Mouse (Mus musculus): ENCODE data around the gene Sqstm1. TPM values are rescaled to one million over a fixed set of nuclear protein-coding genes. Genes with fewer than 3 reads are reported as not detected.

The Sqstm1 gene
- 422 TPM in 2 replicates for polyA plus RNA-seq (2015; fragmentation: Nextera tagmentation; extraction: Ambion mirVana)

DNA sequence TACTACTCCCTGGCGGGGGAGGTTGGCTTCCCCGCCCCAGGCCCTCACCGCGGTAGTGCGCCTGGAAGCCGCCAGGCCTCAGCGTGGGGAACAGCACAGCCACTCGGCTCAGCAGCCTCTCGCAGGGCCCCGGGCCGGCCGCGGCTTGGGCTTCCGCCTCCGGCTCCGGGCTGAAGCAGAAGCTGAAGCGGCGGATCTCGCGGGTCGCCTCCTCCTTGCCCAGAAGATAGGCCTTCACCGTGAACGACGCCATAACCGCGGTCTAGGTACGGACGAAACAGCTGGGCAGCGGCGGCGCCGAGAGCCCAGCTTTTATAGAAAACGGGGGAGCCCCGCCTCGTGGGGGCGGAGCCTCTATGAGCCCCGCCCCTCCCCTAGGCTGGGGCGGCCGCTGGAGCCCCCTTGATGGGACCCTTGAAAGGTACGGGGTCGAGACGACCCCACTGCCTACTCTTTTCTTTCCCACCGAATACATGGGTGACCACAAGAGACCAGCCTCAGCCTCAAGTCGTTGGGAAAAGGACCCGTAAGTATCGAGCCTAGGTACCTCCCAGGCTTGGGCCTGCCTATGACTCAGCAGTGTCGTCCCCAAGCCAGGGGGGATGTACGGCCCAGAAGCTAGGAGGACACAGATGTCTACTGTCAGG is at the start of gene Sqstm1, which contains the start of gene Mgat4b:
TSS of gene Sqstm1 (minus strand) at position 323 of the 647 bp plus-strand sequence.
TSS of gene Mgat4b (plus strand) at position 386 of the 647 bp plus-strand sequence.
- peak; percentile 83 for ATAC-seq (ENCODE audit: low FRiP score, low read depth)
- Histone ChIP-seq H3K27me3 (no peaks in the 10 kb centered on the region), H3K4me3 (peak within 1 kb of the TSS; percentile 97), H3K4me1 (replicated peaks) (peaks cover 39% of the 10 kb centered on the region), H3K4me2 (peak within 1 kb of the TSS; percentile 58), H3K36me3 (peaks cover 21% of the 10 kb centered on the region), H3K27ac (replicated peaks) (peak within 1 kb of the TSS; percentile 97), H3K9me3 (no peaks in the 10 kb centered on the region), H3K9ac (peak within 1 kb of the TSS; percentile 98)
- WGBS = 1% methylated on average over 48 of the region's 48 CpGs

DNA sequence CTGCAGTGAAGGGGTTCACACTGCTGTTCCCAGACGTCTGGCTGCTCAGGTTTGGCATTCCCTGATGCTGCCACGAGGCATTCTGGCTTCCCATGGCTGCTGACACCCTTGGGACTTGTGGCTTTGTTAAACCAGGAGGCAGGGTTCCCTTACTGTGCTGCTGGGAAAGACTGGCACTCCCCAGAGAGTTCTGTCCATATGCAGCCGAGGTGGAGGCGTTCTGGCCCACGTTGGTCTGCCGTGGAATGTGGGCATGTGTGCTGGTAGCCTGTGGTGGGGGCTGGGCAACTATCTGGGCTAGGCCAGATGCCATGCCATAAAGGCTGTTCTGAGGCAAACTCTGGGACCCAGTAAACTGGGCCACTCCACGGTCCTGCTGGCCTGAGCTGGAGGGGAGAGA is 47.7 kb upstream of the Sqstm1 start:
- no peak overlapping the region for H3K9ac ChIP-seq
- no peak overlapping the region for H3K27ac ChIP-seq (replicated peaks)
- no peaks in the 10 kb centered on the region for H3K9me3 ChIP-seq
- no peak for ATAC-seq (ENCODE audit: low FRiP score, low read depth)
- H3K4me3 ChIP-seq = no peak overlapping the region
- 69% methylated on average over 7 of the region's 7 CpGs for WGBS
- no peaks in the 10 kb centered on the region for H3K4me1 ChIP-seq (replicated peaks)
- no peaks in the 10 kb centered on the region for H3K27me3 ChIP-seq
- peaks cover 50% of the 10 kb centered on the region for H3K36me3 ChIP-seq
- H3K4me2 ChIP-seq = no peak overlapping the region

DNA sequence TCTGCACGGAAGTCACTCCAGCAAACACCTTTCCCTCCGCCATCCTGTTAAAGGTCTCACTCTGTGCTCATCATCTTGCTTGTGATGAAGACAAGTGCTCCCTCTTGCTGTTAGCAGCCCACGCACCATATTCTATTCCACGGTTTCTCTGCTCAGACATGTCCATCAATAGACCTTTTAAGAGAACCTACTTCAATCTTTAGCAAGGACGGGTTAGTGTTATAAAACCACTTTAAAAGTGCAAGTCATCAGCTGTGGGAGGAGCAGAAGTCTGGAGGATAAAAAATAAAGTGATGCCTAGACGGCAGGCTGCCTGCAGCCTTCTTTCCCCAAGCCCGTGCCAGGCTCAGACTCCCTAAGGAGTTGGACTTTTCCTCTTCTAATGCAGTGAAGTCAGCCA is 46.0 kb upstream of the Sqstm1 start:
- Histone ChIP-seq H3K27ac (replicated peaks) (no peak overlapping the region), H3K9me3 (no peaks in the 10 kb centered on the region), H3K36me3 (peaks cover 34% of the 10 kb centered on the region), H3K27me3 (no peaks in the 10 kb centered on the region), H3K4me1 (replicated peaks) (no peaks in the 10 kb centered on the region), H3K4me3 (no peak overlapping the region), H3K4me2 (no peak overlapping the region), H3K9ac (no peak overlapping the region)
- ATAC-seq (ENCODE audit: low FRiP score, low read depth) = no peak
- 88% methylated on average over 7 of the region's 7 CpGs for WGBS

DNA sequence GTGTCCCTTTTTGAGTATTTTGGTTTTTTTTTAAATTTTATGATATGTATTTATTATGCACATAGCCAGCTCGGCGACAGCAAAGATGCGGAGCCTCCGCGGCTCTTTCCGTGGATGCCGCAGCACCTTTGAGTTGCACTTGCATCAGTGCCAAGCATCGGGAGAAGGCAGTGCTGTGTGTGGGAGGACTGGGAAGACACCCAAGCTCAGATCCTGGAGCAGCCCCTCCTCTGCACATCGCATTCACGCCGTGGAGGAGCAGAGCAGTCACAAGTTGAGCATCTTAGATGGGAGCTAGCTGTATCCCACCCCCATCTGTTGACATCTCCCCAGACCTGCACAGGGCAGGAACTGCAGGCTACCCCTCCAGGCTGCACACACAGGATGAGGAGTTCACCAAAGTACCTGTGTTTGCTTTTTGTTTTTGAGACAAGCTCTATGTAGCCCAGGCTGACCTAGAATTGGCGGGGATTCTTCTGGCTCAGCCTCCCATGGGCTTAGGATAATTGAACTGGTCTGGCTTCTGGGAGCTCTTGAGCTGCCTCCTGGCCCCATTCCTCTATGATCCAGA is 43.5 kb upstream of the Sqstm1 start:
- H3K9ac ChIP-seq = no peak overlapping the region
- H3K27me3 ChIP-seq = no peaks in the 10 kb centered on the region
- H3K4me3 ChIP-seq = no peak overlapping the region
- no peaks in the 10 kb centered on the region for H3K4me1 ChIP-seq (replicated peaks)
- 76% methylated on average over 12 of the region's 12 CpGs for WGBS
- H3K4me2 ChIP-seq = no peak overlapping the region
- H3K36me3 ChIP-seq = peaks cover 14% of the 10 kb centered on the region
- no peak overlapping the region for H3K27ac ChIP-seq (replicated peaks)
- ATAC-seq (ENCODE audit: low FRiP score, low read depth) = no peak
- H3K9me3 ChIP-seq = no peaks in the 10 kb centered on the region

DNA sequence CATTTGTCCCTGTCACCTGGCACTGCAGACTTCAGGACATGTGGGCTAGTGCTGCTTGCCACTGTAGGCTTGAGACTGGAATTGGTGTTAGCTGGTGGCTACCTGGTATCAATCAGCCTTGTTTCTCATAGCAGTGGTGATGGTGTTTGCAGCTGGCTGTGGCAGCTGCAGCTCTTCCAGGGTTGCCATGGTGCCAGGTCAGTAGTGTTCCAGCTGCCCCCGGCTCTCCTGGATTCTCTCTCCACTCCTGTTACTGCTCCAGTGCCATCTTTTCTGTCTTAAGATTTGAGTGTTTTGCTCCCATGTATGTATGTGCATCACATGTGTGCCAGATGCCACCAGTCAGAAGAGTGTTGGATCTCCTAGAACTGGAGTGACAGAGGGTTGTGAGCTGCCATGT is 42.8 kb upstream of the Sqstm1 start:
- no peaks in the 10 kb centered on the region for H3K27me3 ChIP-seq
- H3K36me3 ChIP-seq = peaks cover 14% of the 10 kb centered on the region
- no peak overlapping the region for H3K4me3 ChIP-seq
- H3K4me1 ChIP-seq (replicated peaks) = no peaks in the 10 kb centered on the region
- no peaks in the 10 kb centered on the region for H3K9me3 ChIP-seq
- ATAC-seq (ENCODE audit: low FRiP score, low read depth) = no peak
- H3K9ac ChIP-seq = no peak overlapping the region
- H3K27ac ChIP-seq (replicated peaks) = no peak overlapping the region
- 67% methylated on average over 1 of the region's 1 CpGs for WGBS
- no peak overlapping the region for H3K4me2 ChIP-seq

DNA sequence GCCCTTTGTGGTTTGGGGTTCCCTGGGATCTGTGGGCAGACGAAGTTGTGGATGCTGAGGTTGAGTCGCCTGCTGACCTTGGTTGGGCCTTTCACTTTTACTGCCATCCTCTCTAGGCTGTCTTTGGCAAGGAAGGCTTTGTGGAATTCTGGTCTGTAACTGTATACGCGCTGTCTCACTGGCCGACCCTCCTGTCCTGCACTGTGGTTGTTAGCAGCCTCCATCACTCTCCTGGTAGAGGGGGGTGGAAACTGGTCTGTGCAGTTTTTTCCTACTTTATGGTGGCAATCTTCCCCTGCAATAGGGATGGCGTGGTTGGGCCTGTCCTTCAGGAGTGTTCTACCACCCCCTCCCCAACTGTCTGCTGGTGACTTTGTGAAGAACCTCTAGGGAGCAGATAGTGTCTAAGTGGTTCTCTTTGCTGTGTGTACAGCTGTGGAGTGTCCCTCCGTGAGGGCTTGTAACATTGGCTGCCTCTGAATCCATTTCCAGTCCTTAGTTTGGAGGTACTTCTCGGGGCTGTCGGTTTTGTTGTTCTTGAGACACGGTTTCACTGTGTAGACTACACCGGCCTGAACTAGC is 42.1 kb upstream of the Sqstm1 start:
- Histone ChIP-seq H3K9me3 (no peaks in the 10 kb centered on the region), H3K36me3 (peaks cover 11% of the 10 kb centered on the region), H3K4me3 (no peak overlapping the region), H3K9ac (no peak overlapping the region), H3K4me1 (replicated peaks) (no peaks in the 10 kb centered on the region), H3K27me3 (no peaks in the 10 kb centered on the region), H3K4me2 (no peak overlapping the region), H3K27ac (replicated peaks) (no peak overlapping the region)
- 78% methylated on average over 11 of the region's 11 CpGs for WGBS
- no peak for ATAC-seq (ENCODE audit: low FRiP score, low read depth)

DNA sequence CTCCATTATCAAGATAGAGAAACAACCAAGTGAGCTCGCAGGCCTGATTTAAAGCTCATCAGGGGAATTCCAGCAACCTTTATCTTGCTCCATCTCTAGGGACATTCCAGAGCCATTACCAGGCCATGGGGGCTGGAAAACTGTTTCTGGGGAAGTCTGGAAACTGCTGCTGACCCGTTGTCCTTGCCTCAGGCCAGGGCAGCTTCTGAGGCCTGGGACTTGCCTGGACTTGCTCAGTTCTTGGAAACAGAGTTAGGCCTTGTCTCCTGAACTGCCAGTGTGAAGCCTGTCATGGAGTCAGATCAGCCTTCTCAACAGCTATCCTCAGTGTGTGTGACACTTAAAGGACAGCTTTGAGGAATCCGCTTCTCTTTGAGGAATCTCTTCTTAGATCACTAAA is 41.5 kb upstream of the Sqstm1 start:
- Histone ChIP-seq H3K36me3 (peaks cover 7% of the 10 kb centered on the region), H3K27ac (replicated peaks) (no peak overlapping the region), H3K4me1 (replicated peaks) (no peaks in the 10 kb centered on the region), H3K27me3 (no peaks in the 10 kb centered on the region), H3K9me3 (no peaks in the 10 kb centered on the region), H3K4me3 (no peak overlapping the region), H3K9ac (no peak overlapping the region), H3K4me2 (no peak overlapping the region)
- WGBS = 71% methylated on average over 3 of the region's 3 CpGs
- no peak for ATAC-seq (ENCODE audit: low FRiP score, low read depth)

DNA sequence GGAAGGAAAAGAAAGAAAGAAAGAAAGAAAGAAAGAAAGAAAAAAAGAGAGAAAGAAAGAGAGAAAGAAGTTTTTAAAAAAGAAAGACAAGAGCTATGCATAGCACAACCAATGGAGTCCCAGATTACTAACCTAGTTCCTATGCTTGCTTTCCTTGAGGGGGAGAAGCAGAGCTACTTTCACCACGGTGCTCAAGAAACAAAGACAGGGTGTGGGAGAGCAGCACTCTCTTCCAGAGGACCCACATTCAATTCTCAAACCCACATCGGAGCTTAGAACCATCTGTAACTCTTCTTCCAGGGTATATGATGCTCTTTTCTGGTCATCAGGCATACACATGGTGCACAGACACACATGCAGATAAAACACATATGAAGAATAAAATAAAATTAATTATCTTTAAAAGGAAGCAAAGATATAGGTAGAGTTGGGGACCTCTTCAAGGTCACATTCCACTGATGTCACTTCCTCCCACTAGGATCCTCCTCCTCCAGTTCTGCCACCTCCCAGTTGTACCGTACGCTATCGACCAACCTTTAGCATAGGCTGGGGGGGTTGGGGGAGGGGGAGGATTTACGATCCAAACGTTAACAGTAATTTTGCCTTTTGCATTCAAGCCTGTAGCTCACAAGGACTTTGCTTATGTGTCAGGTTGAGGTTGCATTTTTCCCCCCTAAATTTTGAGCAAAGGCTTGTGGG is 38.0 kb upstream of the Sqstm1 start:
- no peaks in the 10 kb centered on the region for H3K9me3 ChIP-seq
- no peak for ATAC-seq (ENCODE audit: low FRiP score, low read depth)
- no peak overlapping the region for H3K4me2 ChIP-seq
- H3K9ac ChIP-seq = no peak overlapping the region
- no peaks in the 10 kb centered on the region for H3K27me3 ChIP-seq
- H3K27ac ChIP-seq (replicated peaks) = no peak overlapping the region
- 86% methylated on average over 7 of the region's 7 CpGs for WGBS
- no peaks in the 10 kb centered on the region for H3K4me1 ChIP-seq (replicated peaks)
- no peak overlapping the region for H3K4me3 ChIP-seq
- H3K36me3 ChIP-seq = no peaks in the 10 kb centered on the region

DNA sequence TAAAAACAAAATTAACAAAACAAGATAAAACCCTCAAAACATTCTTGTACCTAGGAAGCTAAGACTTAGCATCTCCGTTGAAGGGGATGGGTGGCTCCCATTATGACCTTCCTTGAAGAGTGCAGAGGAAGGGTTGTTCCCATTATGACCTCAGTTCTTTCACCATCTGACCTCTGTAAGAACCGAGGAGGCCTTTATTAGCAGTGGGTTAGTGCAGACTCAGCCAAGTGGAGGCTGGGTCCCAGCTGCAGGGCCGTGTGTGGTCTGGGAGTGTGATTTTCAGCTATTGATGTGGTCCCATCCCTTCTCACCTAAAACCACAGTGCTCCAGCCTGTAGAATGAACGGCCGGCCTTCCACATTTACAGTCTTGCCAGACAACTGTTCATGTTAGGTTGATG is 34.6 kb upstream of the Sqstm1 start:
- WGBS = 72% methylated on average over 5 of the region's 5 CpGs

DNA sequence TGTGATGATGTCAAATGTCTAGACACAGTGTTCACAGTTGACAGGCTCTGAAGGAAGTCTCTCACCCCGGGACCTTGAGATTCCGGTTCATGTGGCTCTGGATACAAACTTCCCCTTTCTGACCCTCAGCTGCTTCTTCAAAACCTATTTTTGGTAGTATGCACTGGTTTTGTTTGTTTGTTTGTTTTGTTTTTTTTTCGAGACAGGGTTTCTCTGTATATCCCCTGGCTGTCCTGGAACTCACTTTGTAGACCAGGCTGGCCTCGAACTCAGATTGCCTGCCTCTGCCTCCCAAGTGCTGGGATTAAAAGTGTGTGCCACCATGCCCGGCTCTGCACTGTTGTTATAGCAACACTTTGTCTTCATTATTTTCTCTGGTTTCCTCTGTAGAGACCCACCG is 33.3 kb upstream of the Sqstm1 start:
- no peak for ATAC-seq (ENCODE audit: low FRiP score, low read depth)
- Histone ChIP-seq H3K4me1 (replicated peaks) (no peaks in the 10 kb centered on the region), H3K27ac (replicated peaks) (no peak overlapping the region), H3K9me3 (no peaks in the 10 kb centered on the region), H3K36me3 (no peaks in the 10 kb centered on the region), H3K4me3 (no peak overlapping the region), H3K27me3 (no peaks in the 10 kb centered on the region), H3K9ac (no peak overlapping the region), H3K4me2 (no peak overlapping the region)
- WGBS = 83% methylated on average over 6 of the region's 6 CpGs

More for the DNA sequence above, 34.6 kb upstream of the Sqstm1 start:
- Histone ChIP-seq H3K4me1 (replicated peaks) (no peaks in the 10 kb centered on the region), H3K27me3 (no peaks in the 10 kb centered on the region), H3K9me3 (no peaks in the 10 kb centered on the region), H3K4me3 (no peak overlapping the region), H3K27ac (replicated peaks) (no peak overlapping the region), H3K9ac (no peak overlapping the region), H3K4me2 (no peak overlapping the region), H3K36me3 (no peaks in the 10 kb centered on the region)
- no peak for ATAC-seq (ENCODE audit: low FRiP score, low read depth)

DNA sequence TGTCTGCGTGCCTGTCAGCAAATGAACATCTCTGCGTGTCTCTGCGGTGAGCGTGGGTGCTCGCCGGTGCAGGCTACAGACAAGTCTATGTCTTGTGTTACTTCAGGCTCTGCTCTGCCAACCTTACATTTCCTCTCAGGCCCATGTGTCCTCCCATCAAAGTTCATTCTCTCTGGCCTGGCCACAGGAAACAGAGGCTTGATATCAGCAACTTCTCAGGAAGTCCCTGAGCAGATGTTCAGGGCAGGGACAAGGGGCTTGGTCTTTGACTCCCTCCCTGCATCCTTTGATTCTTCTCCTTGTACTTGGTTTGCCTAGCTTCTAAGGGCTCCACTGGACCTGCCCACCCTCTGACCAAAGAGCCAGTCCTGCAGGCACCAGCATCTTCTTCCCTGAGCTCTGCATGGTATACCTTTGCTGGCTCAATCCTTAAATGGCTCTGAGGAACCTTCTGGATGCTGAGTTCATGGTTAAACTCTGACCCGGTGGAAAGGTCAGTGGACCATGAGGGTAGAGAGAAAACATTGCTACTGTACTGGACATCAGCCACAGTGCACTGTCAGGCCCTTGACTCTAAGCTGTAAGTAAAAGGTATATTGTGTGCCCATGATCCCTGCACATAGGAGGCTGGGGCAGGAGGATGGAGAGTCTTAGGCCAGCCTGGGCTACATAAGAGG is 29.7 kb upstream of the Sqstm1 start:
- H3K9ac ChIP-seq = no peak overlapping the region
- H3K36me3 ChIP-seq = no peaks in the 10 kb centered on the region
- H3K4me3 ChIP-seq = no peak overlapping the region
- 92% methylated on average over 7 of the region's 7 CpGs for WGBS
- no peaks in the 10 kb centered on the region for H3K27me3 ChIP-seq
- no peak for ATAC-seq (ENCODE audit: low FRiP score, low read depth)
- H3K4me1 ChIP-seq (replicated peaks) = peaks cover 19% of the 10 kb centered on the region
- H3K27ac ChIP-seq (replicated peaks) = no peak overlapping the region
- no peak overlapping the region for H3K4me2 ChIP-seq
- H3K9me3 ChIP-seq = no peaks in the 10 kb centered on the region

Data from hindbrain, embryonic 15.5 days (tissue).